Mouse (Mus musculus) erythroblast, embryonic 14.5 days (primary cell): ENCODE measurements around the gene Ephb3.

Experiments used
- GATA1 ChIP-seq: IDR thresholded peaks from 2 replicates; pipeline ENCODE4 v1.6.1; 2012; ENCODE audit warnings: low read length, inconsistent platforms, mixed read lengths
- TAL1 ChIP-seq: IDR thresholded peaks from 3 replicates; pipeline ENCODE4 v1.6.1; 2012; ENCODE audit warnings: low read length, inconsistent platforms, mixed read lengths

GRCm38 (mm10) chr16:21272748-21273147 is 68.2 kb downstream of the Ephb3 start:
- no peak for TF ChIP-seq GATA1
- no peak for TF ChIP-seq TAL1
